Mouse (Mus musculus) C2C12 (cell line): ENCODE data around the gene Samm50. TPM values are rescaled to one million over a fixed set of nuclear protein-coding genes. Genes with fewer than 3 reads are reported as not detected.
"Not testable (repeated sequence)": the region's sequence is repeated elsewhere in the genome, so short reads cannot be mapped to it uniquely, and the experiment has no call there.

Experiments
- H3K27me3 ChIP-seq: one replicate; pipeline ENCODE4 v1.6.1; 2011; ENCODE audit not compliant: control insufficient read depth, insufficient read depth, insufficient read length
- H3K36me3 ChIP-seq: one replicate; pipeline ENCODE4 v1.6.1; 2011; ENCODE audit not compliant: control insufficient read depth, insufficient read depth
- H3K4me3 ChIP-seq: one replicate; pipeline ENCODE4 v1.5.1; 2011; ENCODE audit warnings: mild to moderate bottlenecking, control low read depth; ENCODE audit not compliant: poor library complexity, insufficient read depth, severe bottlenecking
- H3K79me2 ChIP-seq: one replicate; pipeline ENCODE4 v1.6.1; 2011; ENCODE audit not compliant: control insufficient read depth, insufficient read depth
- H3K79me3 ChIP-seq: one replicate; pipeline ENCODE4 v1.6.1; 2011; ENCODE audit warnings: low read depth, control low read depth
- H3ac ChIP-seq: one replicate; pipeline ENCODE3; 2011; ENCODE audit warnings: low read depth; ENCODE audit not compliant: control insufficient read depth, insufficient read length
- CEBPB ChIP-seq: IDR thresholded peaks from one replicate; pipeline ENCODE4 v1.6.1; 2011; ENCODE audit warnings: low read depth, mild to moderate bottlenecking, control low read depth, moderate library complexity
- CTCF ChIP-seq: IDR thresholded peaks from one replicate; pipeline ENCODE4 v1.5.1; 2011; ENCODE audit not compliant: control insufficient read depth, insufficient read depth, insufficient read length
- FOSL1 ChIP-seq: IDR thresholded peaks from one replicate; pipeline ENCODE4 v1.8.0; 2011; ENCODE audit warnings: mild to moderate bottlenecking, low read length; ENCODE audit not compliant: poor library complexity, insufficient read depth, severe bottlenecking
- MAX ChIP-seq: IDR thresholded peaks from one replicate; pipeline ENCODE4 v1.6.1; 2011; ENCODE audit warnings: mild to moderate bottlenecking, control low read depth
- MYOD1 ChIP-seq: IDR thresholded peaks from one replicate; pipeline ENCODE4 v1.6.1; 2011; ENCODE audit warnings: low read depth; ENCODE audit not compliant: control insufficient read depth, insufficient read length
- MYOG ChIP-seq: IDR thresholded peaks from one replicate; pipeline ENCODE4 v1.6.1; 2011; ENCODE audit not compliant: control insufficient read depth, insufficient read length; ENCODE audit errors: extremely low read depth
- USF1 ChIP-seq: IDR thresholded peaks from one replicate; pipeline ENCODE4 v1.6.1; 2011; ENCODE audit warnings: low read depth, mild to moderate bottlenecking, control low read depth, moderate library complexity
- long read RNA-seq, 2 experiments: library from polyadenylated mRNA; unstranded; transcript quantifications; one replicate each; pipeline ENCODE4 v2.0.0; 2019 to 2020
- polyA plus RNA-seq: library from polyadenylated mRNA; unstranded; fragments of >200 nt; fragmentation: generic; extraction: Trizol; gene quantifications from one replicate; pipeline ENCODE4 v1.2.1, GENCODE M21; 2012; ENCODE audit warnings: missing spikeins

Gene Samm50
- polyA plus RNA-seq, result 123 TPM
- long read RNA-seq, experiment 1, full-length matches to known transcripts, result 142 of 198 reads
- long read RNA-seq, experiment 1, partial matches to known transcripts, result 35 of 198 reads
- long read RNA-seq, experiment 1, other reads (novel, unspliced or antisense), result 21 of 198 reads
- long read RNA-seq, experiment 2, full-length matches to known transcripts, result 896 of 957 reads
- long read RNA-seq, experiment 2, partial matches to known transcripts, result 6 of 957 reads
- long read RNA-seq, experiment 2, other reads (novel, unspliced or antisense), result 55 of 957 reads

- Histone ChIP-seq H3K27me3 (peaks cover 8% of the 10 kb centered on the region), H3K36me3 (peaks cover 19% of the 10 kb centered on the region), H3K4me3 (peak within 1 kb of the TSS; percentile 99), H3ac (peak within 1 kb of the TSS; percentile 99), H3K79me3 (peaks cover 22% of the 10 kb centered on the region), H3K79me2 (peaks cover 40% of the 10 kb centered on the region)
- TF ChIP-seq USF1 (no peak), MYOD1 (no peak), CEBPB (no peak), MYOG (no peak), MAX (peak; percentile 89), FOSL1 (no peak), CTCF (no peak)
Observed at GRCm38 (mm10) chr15:84192058-84192791, at the start of gene Samm50. Gene Samm50, plus strand, starts transcription at chr15:84192241.

- TF ChIP-seq MAX (no peak), CEBPB (no peak), FOSL1 (no peak), CTCF (no peak), MYOD1 (no peak)
- Histone ChIP-seq H3K79me3 (no peaks in the 10 kb centered on the region), H3K79me2 (no peaks in the 10 kb centered on the region), H3K4me3 (no peak overlapping the region), H3ac (no peak overlapping the region), H3K36me3 (no peaks in the 10 kb centered on the region), H3K27me3 (peaks cover 22% of the 10 kb centered on the region)
Observed at GRCm38 (mm10) chr15:84156158-84156557, 35.9 kb upstream of the Samm50 start.

GRCm38 (mm10) chr15:84157530-84157929, 34.5 kb upstream of the Samm50 start:
- not testable (repeated sequence) for H3K4me3 ChIP-seq, H3ac ChIP-seq, H3K36me3 ChIP-seq, H3K79me2 ChIP-seq, H3K79me3 ChIP-seq
- H3K27me3 ChIP-seq, result peaks cover 32% of the 10 kb centered on the region

- peaks cover 35% of the 10 kb centered on the region for H3K27me3 ChIP-seq
- H3K36me3 ChIP-seq, result no peaks in the 10 kb centered on the region
- H3K79me2 ChIP-seq, result no peaks in the 10 kb centered on the region
- H3K79me3 ChIP-seq, result no peaks in the 10 kb centered on the region
- H3ac ChIP-seq, result no peak overlapping the region
- H3K4me3 ChIP-seq, result no peak overlapping the region
- no peak for TF ChIP-seq CEBPB
- TF ChIP-seq FOSL1, result no peak
- no peak for TF ChIP-seq MYOG
- TF ChIP-seq MYOD1, result no peak
- TF ChIP-seq MAX, result no peak
- no peak for TF ChIP-seq USF1
- no peak for TF ChIP-seq CTCF
Observed at GRCm38 (mm10) chr15:84161871-84162270, 30.2 kb upstream of the Samm50 start.

- H3K79me3 ChIP-seq, result no peaks in the 10 kb centered on the region
- H3K36me3 ChIP-seq, result no peaks in the 10 kb centered on the region
- no peak overlapping the region for H3ac ChIP-seq
- peaks cover 38% of the 10 kb centered on the region for H3K27me3 ChIP-seq
- no peak overlapping the region for H3K4me3 ChIP-seq
- TF ChIP-seq MYOD1 (no peak), CTCF (no peak), MAX (no peak), FOSL1 (no peak), MYOG (no peak), USF1 (no peak), CEBPB (no peak)
- H3K79me2 ChIP-seq, result no peaks in the 10 kb centered on the region
Observed at GRCm38 (mm10) chr15:84166818-84167217, 25.2 kb upstream of the Samm50 start.

- no peaks in the 10 kb centered on the region for H3K79me3 ChIP-seq
- TF ChIP-seq CTCF (peak; percentile 35), MYOG (no peak)
- peaks cover 37% of the 10 kb centered on the region for H3K27me3 ChIP-seq
- H3K79me2 ChIP-seq, result no peaks in the 10 kb centered on the region
- peak within 1 kb of the TSS; percentile 6 for H3ac ChIP-seq
- no peaks in the 10 kb centered on the region for H3K36me3 ChIP-seq
- H3K4me3 ChIP-seq, result no peak within 1 kb of the TSS
Observed at GRCm38 (mm10) chr15:84167600-84167999, 24.4 kb upstream of the Samm50 start, which contains the start of gene Pnpla3. Gene Pnpla3, plus strand, starts transcription at chr15:84167837.
